Mouse (Mus musculus) heart, postnatal 0 days (tissue): ENCODE measurements at regions not wholly inside any gene's neighbourhood (a gene's known extent, or its start where the extent isn't known, plus 50 kb on each side); places are given as distances from the start of the nearest gene placed in this dataset.
A peak's percentile ranks its signal among the peaks of the same experiment; 100 is the strongest.

Experiments
- ATAC-seq: fragments of 200-750 bp; cut with Nextera tagmentation; 2 replicates; pipeline ENCODE4 v1.8.0; 2017; ENCODE audit warnings: low read depth, moderate number of reproducible peaks, moderate library complexity; ENCODE audit not compliant: insufficient read depth
- DNase-seq: peaks from one replicate; pipeline ENCODE4 v3.0.0-alpha.2; 2016; ENCODE audit warnings: low spot score
- H3K27ac ChIP-seq: fragments of 300-500 bp; sonication (generic); 2 replicates; pipeline ENCODE4 v1.5.1; 2014; ENCODE audit warnings: low read depth, mild to moderate bottlenecking
- H3K27me3 ChIP-seq: fragments of 300-500 bp; sonication (generic); 2 replicates; pipeline ENCODE4 v1.6.1; 2014; ENCODE audit warnings: low read length, mixed read lengths; ENCODE audit not compliant: control insufficient read depth, insufficient read depth
- H3K36me3 ChIP-seq: fragments of 300-500 bp; sonication (generic); replicated peaks from 2 replicates; pipeline ENCODE4 v1.6.1; 2014; ENCODE audit warnings: low read length, mixed read lengths; ENCODE audit not compliant: control insufficient read depth, insufficient read depth
- H3K4me1 ChIP-seq: fragments of 300-500 bp; sonication (generic); 2 replicates; pipeline ENCODE4 v1.6.1; 2014; ENCODE audit warnings: antibody characterized with exemption; ENCODE audit not compliant: control insufficient read depth, insufficient read depth
- H3K4me2 ChIP-seq: fragments of 300-500 bp; sonication (generic); 2 replicates; pipeline ENCODE4 v1.6.1; 2014; ENCODE audit warnings: low read depth, mild to moderate bottlenecking, low read length, moderate library complexity
- H3K4me3 ChIP-seq: fragments of 300-500 bp; sonication (generic); 2 replicates; pipeline ENCODE4 v1.5.1; 2014; ENCODE audit warnings: low read depth, low read length
- H3K9ac ChIP-seq: fragments of 300-500 bp; sonication (generic); replicated peaks from 2 replicates; pipeline ENCODE4 v1.6.1; 2014; ENCODE audit warnings: low read depth, low read length, mixed read lengths
- H3K9me3 ChIP-seq: fragments of 300-500 bp; sonication (generic); replicated peaks from 2 replicates; pipeline ENCODE4 v1.6.1; 2016; ENCODE audit warnings: low read length; ENCODE audit not compliant: control insufficient read depth
- CTCF ChIP-seq: IDR thresholded peaks from 2 replicates; pipeline ENCODE4 v1.5.1; 2016; ENCODE audit warnings: antibody characterized with exemption, control low read depth, low read depth
- EP300 ChIP-seq: IDR thresholded peaks from 2 replicates; pipeline ENCODE4 v1.6.1; 2016; ENCODE audit warnings: antibody characterized with exemption, low read depth
- WGBS: fragments of 180-500 bp; shearing (Covaris S2); extraction: QIAGEN DNeasy Blood & Tissue Kit; methylation state at CpG from one replicate; pipeline ENCODE4 v1.1.7; 2014; 5-methylcytosine and 5-hydroxymethylcytosine counted together

DNA sequence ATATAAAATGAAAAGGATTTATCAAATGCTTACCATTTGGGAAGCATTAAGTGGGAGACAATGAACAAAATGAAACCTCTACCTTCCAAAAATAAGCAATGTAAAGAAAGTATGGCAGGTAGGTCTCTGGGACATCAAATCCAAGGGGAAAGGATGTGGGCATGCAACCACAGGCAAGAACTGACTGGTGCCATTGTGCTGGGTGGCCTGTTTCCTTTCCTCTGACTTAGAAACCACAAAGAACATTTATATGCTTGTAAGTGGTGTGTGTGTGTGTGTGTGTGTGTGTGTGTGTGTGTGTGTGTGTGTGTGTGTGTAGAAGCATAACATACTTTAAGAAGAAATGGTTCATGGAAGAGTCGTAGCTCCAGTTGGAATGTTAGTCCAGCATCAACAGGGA is 96.7 kb downstream of the Rpl36a-ps1 start:
- Histone ChIP-seq H3K27ac (no peak overlapping the region), H3K4me1 (no peaks in the 10 kb centered on the region), H3K36me3 (no peaks in the 10 kb centered on the region), H3K27me3 (no peaks in the 10 kb centered on the region), H3K9me3 (no peaks in the 10 kb centered on the region), H3K4me3 (no peak overlapping the region), H3K4me2 (no peak overlapping the region), H3K9ac (no peak overlapping the region)
- WGBS = 83% methylated on average over 1 of the region's 1 CpGs
- TF ChIP-seq EP300 (no peak), CTCF (no peak)
- no peak for DNase-seq
- ATAC-seq = no peak

DNA sequence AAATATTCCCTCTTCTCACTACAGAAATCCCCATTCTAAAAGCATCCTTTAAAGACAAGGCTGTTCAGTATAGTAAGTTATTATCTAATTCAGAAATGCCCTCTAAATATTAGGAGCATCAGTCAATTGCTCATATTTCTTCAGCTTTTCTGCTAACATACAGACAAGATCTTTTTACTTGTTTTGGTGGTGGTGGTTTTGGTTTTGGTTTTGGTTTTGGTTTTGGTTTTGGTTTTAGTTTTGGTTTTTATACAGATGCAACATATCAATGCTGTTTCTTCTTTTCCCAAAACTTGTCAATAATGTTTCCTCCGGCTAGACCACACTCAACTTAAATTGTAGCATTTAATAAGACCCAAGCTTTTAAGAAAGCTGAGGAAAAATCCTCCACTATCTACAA is 98.2 kb downstream of the Rpl36a-ps1 start:
- H3K9me3 ChIP-seq = no peaks in the 10 kb centered on the region
- H3K4me3 ChIP-seq = no peak overlapping the region
- H3K4me1 ChIP-seq = no peaks in the 10 kb centered on the region
- 88% methylated on average over 1 of the region's 1 CpGs for WGBS
- no peak for TF ChIP-seq EP300
- H3K9ac ChIP-seq = no peak overlapping the region
- H3K4me2 ChIP-seq = no peak overlapping the region
- no peaks in the 10 kb centered on the region for H3K27me3 ChIP-seq
- H3K27ac ChIP-seq = no peak overlapping the region
- no peak for DNase-seq
- no peaks in the 10 kb centered on the region for H3K36me3 ChIP-seq
- no peak for ATAC-seq

GRCm38 (mm10) chr14:98892670-98893069 is 101.4 kb downstream of the Rpl36a-ps1 start:
- ATAC-seq = no peak
- H3K4me1 ChIP-seq = no peaks in the 10 kb centered on the region
- WGBS = 86% methylated on average over 3 of the region's 3 CpGs
- H3K27ac ChIP-seq = no peak overlapping the region
- no peaks in the 10 kb centered on the region for H3K27me3 ChIP-seq
- no peak overlapping the region for H3K9ac ChIP-seq
- DNase-seq = no peak
- H3K4me2 ChIP-seq = no peak overlapping the region
- TF ChIP-seq CTCF (no peak), EP300 (no peak)
- no peak overlapping the region for H3K4me3 ChIP-seq
- H3K36me3 ChIP-seq = no peaks in the 10 kb centered on the region
- H3K9me3 ChIP-seq = no peaks in the 10 kb centered on the region

DNA sequence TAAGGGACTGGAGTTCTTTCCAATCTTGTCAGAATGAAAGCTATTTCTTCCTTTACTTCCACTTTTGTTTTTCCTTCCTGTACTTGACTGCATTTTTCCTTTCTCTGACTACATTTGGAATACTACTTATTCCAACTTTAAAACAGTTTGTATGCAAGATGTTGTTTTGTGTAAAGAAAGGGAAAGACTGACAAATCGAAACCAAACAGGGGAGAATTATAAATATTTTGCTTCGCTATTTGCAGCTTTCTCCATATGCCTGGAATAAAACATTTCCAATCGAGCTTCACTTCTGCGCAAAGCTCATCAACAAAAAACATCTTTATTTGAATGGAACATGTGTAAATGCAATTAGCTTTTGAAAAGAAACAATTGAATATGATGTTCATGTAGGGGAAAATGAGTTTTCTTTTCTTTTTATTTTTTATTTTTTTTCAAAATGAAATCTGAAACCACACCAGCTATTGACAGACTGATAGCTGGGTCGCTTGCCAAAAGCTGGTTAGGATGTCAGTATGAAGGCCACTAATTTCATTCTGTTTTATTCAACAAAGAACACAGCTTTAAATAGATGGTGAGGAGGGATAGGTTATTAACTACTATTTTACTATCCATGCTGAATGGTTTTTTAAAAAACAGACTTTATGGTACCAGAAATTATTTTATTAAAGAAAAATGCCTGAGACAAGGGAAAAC is 102.7 kb downstream of the Rpl36a-ps1 start:
- ATAC-seq = no peak
- TF ChIP-seq EP300 = no peak
- no peak for TF ChIP-seq CTCF
- no peaks in the 10 kb centered on the region for H3K9me3 ChIP-seq
- no peaks in the 10 kb centered on the region for H3K27me3 ChIP-seq
- no peaks in the 10 kb centered on the region for H3K4me1 ChIP-seq
- no peak overlapping the region for H3K27ac ChIP-seq
- no peak for DNase-seq
- WGBS = 66% methylated on average over 5 of the region's 5 CpGs
- no peak overlapping the region for H3K4me3 ChIP-seq
- no peaks in the 10 kb centered on the region for H3K36me3 ChIP-seq
- no peak overlapping the region; the same call in 1 of the 2 replicates for H3K4me2 ChIP-seq
- no peak overlapping the region for H3K9ac ChIP-seq

- Histone ChIP-seq H3K9ac (no peak overlapping the region), H3K4me2 (no peak overlapping the region), H3K9me3 (no peaks in the 10 kb centered on the region), H3K4me3 (no peak overlapping the region), H3K27ac (no peak overlapping the region), H3K4me1 (no peaks in the 10 kb centered on the region), H3K27me3 (no peaks in the 10 kb centered on the region), H3K36me3 (no peaks in the 10 kb centered on the region)
- WGBS = 84% methylated on average over 2 of the region's 2 CpGs
- ATAC-seq (no peak), DNase-seq (no peak)
- TF ChIP-seq EP300 = no peak
- no peak for TF ChIP-seq CTCF
Observed at GRCm38 (mm10) chr14:98887588-98887987, 106.5 kb downstream of the Rpl36a-ps1 start.

DNA sequence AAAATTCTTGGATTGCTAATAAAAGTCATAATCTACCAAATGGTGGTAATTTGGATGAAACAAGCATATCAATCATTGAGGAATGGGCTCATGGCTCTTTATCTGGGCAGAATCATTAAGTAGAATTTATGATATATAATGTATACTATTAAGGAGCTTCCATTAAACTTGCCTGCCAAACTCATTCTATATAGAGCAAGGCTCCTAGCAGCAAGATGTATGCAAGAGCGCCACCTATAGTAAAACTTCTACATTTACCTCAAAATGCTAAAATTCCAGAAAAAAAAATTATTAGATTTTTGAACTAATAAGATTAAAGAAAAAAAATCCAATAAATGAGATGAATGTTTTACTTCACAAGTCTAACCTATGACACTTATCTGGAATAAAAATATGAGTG is 107.1 kb downstream of the Rpl36a-ps1 start:
- ATAC-seq (no peak), DNase-seq (peak; percentile 32)
- H3K27me3 ChIP-seq = no peaks in the 10 kb centered on the region
- H3K4me1 ChIP-seq = no peaks in the 10 kb centered on the region
- H3K9ac ChIP-seq = no peak overlapping the region
- no peak overlapping the region for H3K27ac ChIP-seq
- H3K4me3 ChIP-seq = no peak overlapping the region
- H3K4me2 ChIP-seq = no peak overlapping the region
- 5% methylated on average over 1 of the region's 1 CpGs for WGBS
- peak; percentile 36 for TF ChIP-seq CTCF
- no peak for TF ChIP-seq EP300
- H3K9me3 ChIP-seq = no peaks in the 10 kb centered on the region
- H3K36me3 ChIP-seq = no peaks in the 10 kb centered on the region
